Mouse (Mus musculus): ENCODE results near the gene Il17d. TPM values are rescaled to one million over a fixed set of nuclear protein-coding genes. Genes with fewer than 3 reads are reported as not detected.

The Il17d gene
- total and polyA plus RNA-seq, 3 experiments: 0.08 TPM; not detected in 2

GRCm38 (mm10) chr14:57515156-57515762 lies 9.3 kb upstream of the Il17d start:
- H3K4me1 ChIP-seq (ENCODE audit: control insufficient read depth in 1 of 2, insufficient read depth in 2 of 2): no peaks in the 10 kb centered on the region
- TF ChIP-seq CHD2 (IDR thresholded peaks at IDR 0.05; ENCODE audit: low read length) (no peak), PAX5 (IDR thresholded peaks at IDR 0.05; ENCODE audit: low read length) (no peak), NELFE (IDR thresholded peaks at IDR 0.05; ENCODE audit: low read depth, low read length) (no peak), ZKSCAN1 (IDR thresholded peaks at IDR 0.05; ENCODE audit: borderline replicate concordance, low read depth, low read length) (no peak), MYC (IDR thresholded peaks at IDR 0.05; ENCODE audit: low read depth, low read length) (no peak), RAD21 (IDR thresholded peaks at IDR 0.05; ENCODE audit: low read depth, low read length) (no peak), TBP (conservative IDR thresholded peaks at IDR 0.05; ENCODE audit: low read depth, low read length) (no peak), SIN3A (IDR thresholded peaks at IDR 0.05; ENCODE audit: low read length) (no peak)
- H3K27ac ChIP-seq (ENCODE audit: insufficient read depth, low read depth): no peak overlapping the region
- H3K27me3 ChIP-seq (replicated peaks): no peaks in the 10 kb centered on the region
- H3K36me3 ChIP-seq (replicated peaks in 1 of 2; ENCODE audit: control insufficient read depth in 1 of 2, insufficient read depth in 1 of 2, low read length in 1 of 2): peaks cover 0 to 2% of the 10 kb centered on the region in 2 experiments
- no peaks in the 10 kb centered on the region for H3K79me2 ChIP-seq (replicated peaks; ENCODE audit: control insufficient read depth, extremely low read depth, insufficient read depth, poor library complexity, severe bottlenecking)
- H3K4me2 ChIP-seq (ENCODE audit: insufficient read depth, low read depth, poor library complexity, severe bottlenecking): no peak overlapping the region
- H3K9me3 ChIP-seq (replicated peaks; ENCODE audit: low read length): no peaks in the 10 kb centered on the region
- DNase-seq (ENCODE audit: extremely low read depth): no peak
- dilution Hi-C loops (cut with MboI; ENCODE audit: extremely low pct_ligation_motif_present, extremely low pct_unique_long_range_greater_than_20kb, low sequenced_read_pairs) (no loop called here), in situ Hi-C loops (cut with MboI; ENCODE audit: low pct_ligation_motif_present, low pct_unique_long_range_greater_than_20kb, low sequenced_read_pairs) (no loop called here)
- H3K9ac ChIP-seq (ENCODE audit: insufficient read depth, low read depth): no peak overlapping the region
- H3K4me3 ChIP-seq (replicated peaks in 1 of 3; ENCODE audit: low read depth in 2 of 3, low read length in 2 of 3, poor library complexity in 1 of 3): no peak overlapping the region

DNA sequence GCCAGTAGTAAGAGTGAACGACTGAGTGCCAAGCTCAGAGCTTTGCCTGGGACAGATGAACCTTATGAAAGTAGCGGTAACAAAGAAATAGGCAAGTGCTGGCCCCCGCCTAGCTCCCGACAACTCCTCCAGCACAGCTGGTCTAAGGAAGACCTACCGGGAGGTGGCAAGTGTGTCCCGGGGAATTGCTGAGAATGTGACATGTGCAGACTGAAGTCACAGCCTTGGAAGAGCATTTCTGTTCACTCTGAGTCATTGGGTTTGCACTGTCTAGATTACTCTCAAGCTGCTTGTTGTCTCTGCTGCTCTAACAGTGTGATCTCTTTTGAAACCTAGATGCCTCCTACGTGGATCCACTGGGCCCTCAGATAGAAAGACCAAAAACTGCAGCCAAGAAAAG lies 7.6 kb upstream of the Il17d start:
- H3K4me1 ChIP-seq (ENCODE audit: control insufficient read depth in 1 of 2, insufficient read depth in 2 of 2): no peaks in the 10 kb centered on the region
- no peak overlapping the region for H3K4me2 ChIP-seq (ENCODE audit: insufficient read depth, low read depth, poor library complexity, severe bottlenecking)
- dilution Hi-C loops (cut with MboI; ENCODE audit: extremely low pct_ligation_motif_present, extremely low pct_unique_long_range_greater_than_20kb, low sequenced_read_pairs): no loop called here
- no peaks in the 10 kb centered on the region for H3K9me3 ChIP-seq (replicated peaks; ENCODE audit: low read length)
- H3K79me2 ChIP-seq (replicated peaks; ENCODE audit: control insufficient read depth, extremely low read depth, insufficient read depth, poor library complexity, severe bottlenecking): no peaks in the 10 kb centered on the region
- in situ Hi-C loops (cut with MboI; ENCODE audit: low pct_ligation_motif_present, low pct_unique_long_range_greater_than_20kb, low sequenced_read_pairs): no loop called here
- H3K4me3 ChIP-seq (replicated peaks in 1 of 3; ENCODE audit: low read depth in 2 of 3, low read length in 2 of 3, poor library complexity in 1 of 3): no peak overlapping the region
- no peak for TF ChIP-seq MYC (IDR thresholded peaks at IDR 0.05; ENCODE audit: low read depth, low read length)
- TF ChIP-seq CTCF (conservative IDR thresholded peaks at IDR 0.05 in 1 of 2, IDR thresholded peaks at IDR 0.05 in 1 of 2; ENCODE audit: low read depth in 2 of 2, low read length in 2 of 2): no peak
- TF ChIP-seq RCOR1 (conservative IDR thresholded peaks at IDR 0.05; ENCODE audit: low read depth, low read length): no peak
- no peak for TF ChIP-seq POLR2A (IDR thresholded peaks at IDR 0.05; ENCODE audit: low read depth, low read length)
- no peak for TF ChIP-seq GABPA (IDR thresholded peaks at IDR 0.05; ENCODE audit: insufficient replicate concordance, low read depth, low read length)
- no peak for DNase-seq (ENCODE audit: extremely low read depth)
- no peaks in the 10 kb centered on the region for H3K27me3 ChIP-seq (replicated peaks)
- H3K9ac ChIP-seq (ENCODE audit: insufficient read depth, low read depth): no peak overlapping the region
- no peak overlapping the region for H3K27ac ChIP-seq (ENCODE audit: insufficient read depth, low read depth)
- H3K36me3 ChIP-seq (replicated peaks in 1 of 2; ENCODE audit: control insufficient read depth in 1 of 2, insufficient read depth in 1 of 2, low read length in 1 of 2): no peaks in the 10 kb centered on the region

GRCm38 (mm10) chr14:57523762-57524161 lies 815 bp upstream of the Il17d start:
- DNase-seq (ENCODE audit: extremely low read depth): no peak
- no peaks in the 10 kb centered on the region for H3K36me3 ChIP-seq (replicated peaks in 1 of 2; ENCODE audit: control insufficient read depth in 1 of 2, insufficient read depth in 1 of 2, low read length in 1 of 2)
- H3K4me1 ChIP-seq (ENCODE audit: control insufficient read depth in 1 of 2, insufficient read depth in 2 of 2): peaks cover 11 to 29% of the 10 kb centered on the region in 2 experiments
- in situ Hi-C loops (cut with MboI; ENCODE audit: low pct_ligation_motif_present, low pct_unique_long_range_greater_than_20kb, low sequenced_read_pairs) (no loop called here), dilution Hi-C loops (cut with MboI; ENCODE audit: extremely low pct_ligation_motif_present, extremely low pct_unique_long_range_greater_than_20kb, low sequenced_read_pairs) (no loop called here)
- H3K4me3 ChIP-seq (replicated peaks in 1 of 3; ENCODE audit: low read depth in 2 of 3, low read length in 2 of 3, poor library complexity in 1 of 3): no peak overlapping the region
- no peak for TF ChIP-seq NRF1 (IDR thresholded peaks at IDR 0.05; ENCODE audit: low read depth, low read length)
- TF ChIP-seq UBTF (IDR thresholded peaks at IDR 0.05; ENCODE audit: low read depth, low read length): no peak
- TF ChIP-seq EP300 (IDR thresholded peaks at IDR 0.05; ENCODE audit: low read length): peak; percentile 59; the same call in 1 of the 2 replicates
- H3K9ac ChIP-seq (ENCODE audit: insufficient read depth, low read depth): no peak overlapping the region
- no peak overlapping the region for H3K4me2 ChIP-seq (ENCODE audit: insufficient read depth, low read depth, poor library complexity, severe bottlenecking)
- H3K79me2 ChIP-seq (replicated peaks; ENCODE audit: control insufficient read depth, extremely low read depth, insufficient read depth, poor library complexity, severe bottlenecking): no peaks in the 10 kb centered on the region
- no peak overlapping the region for H3K27ac ChIP-seq (ENCODE audit: insufficient read depth, low read depth)
- peaks cover 2% of the 10 kb centered on the region for H3K9me3 ChIP-seq (replicated peaks; ENCODE audit: low read length)
- H3K27me3 ChIP-seq (replicated peaks): peaks cover 31% of the 10 kb centered on the region

Data from CH12.LX (cell line).